Mouse (Mus musculus) testis, postnatal 14 days (tissue): ENCODE measurements around the gene Cys1.
"Not testable (repeated sequence)": the region's sequence is repeated elsewhere in the genome, so short reads cannot be mapped to it uniquely, and the experiment has no call there.

Experiments used
- DNase-seq: peaks from one replicate; pipeline ENCODE4 v3.0.0; 2021; ENCODE audit warnings: low spot score

Gene Cys1

GRCm38 (mm10) chr12:24645901-24646300, 35.7 kb downstream of the Cys1 start:
- no peak for DNase-seq

GRCm38 (mm10) chr12:24644125-24644571, 37.5 kb downstream of the Cys1 start:
- DNase-seq = no peak

- peak; percentile 45 for DNase-seq
Measured at GRCm38 (mm10) chr12:24642370-24642802, 39.2 kb downstream of the Cys1 start.

- DNase-seq = not testable (repeated sequence)
Measured at GRCm38 (mm10) chr12:24638787-24639186, 42.8 kb downstream of the Cys1 start.

GRCm38 (mm10) chr12:24634648-24635047, 47.0 kb downstream of the Cys1 start:
- DNase-seq = no peak

- DNase-seq = no peak
Measured at GRCm38 (mm10) chr12:24634212-24634611, 47.4 kb downstream of the Cys1 start.

- no peak for DNase-seq
Measured at GRCm38 (mm10) chr12:24633753-24634191, 47.8 kb downstream of the Cys1 start.

GRCm38 (mm10) chr12:24632404-24632803, 49.2 kb downstream of the Cys1 start:
- no peak for DNase-seq

- DNase-seq = no peak
Measured at GRCm38 (mm10) chr12:24630220-24630619, 51.4 kb downstream of the Cys1 start.

GRCm38 (mm10) chr12:24627215-24627614, 54.4 kb downstream of the Cys1 start:
- no peak for DNase-seq

- no peak for DNase-seq
Measured at GRCm38 (mm10) chr12:24626401-24626800, 55.2 kb downstream of the Cys1 start.

GRCm38 (mm10) chr12:24623486-24624251, 57.9 kb downstream of the Cys1 start:
- DNase-seq = no peak

GRCm38 (mm10) chr12:24619436-24619835, 62.2 kb downstream of the Cys1 start:
- DNase-seq = no peak
